In genomic region chr2:170347131-170347765, GRCm38 (mm10) we compare ENCODE assay signal across 9 mouse cellular contexts.
DNase-seq lines count a peak whose midpoint lies in the region; ATAC-seq and TF ChIP-seq lines count a peak whose summit lies in the region.
"Had no signal": no experiment of that assay in that cellular context is flagged by ENCODE, and none has a peak within 500 bp of the region (broad histone marks: within the 10 kb centered on the region; RNA-seq: fewer than 3 reads in every experiment).

No protein-coding gene starts in this region.

- 0 out of 2 replicates have a peak, but pooled peaks cover 3% of the 10 kb centered on the region for H3K27me3 ChIP-seq in neural tube, embryonic 15.5 days (replicated peaks)
- no peaks in the 10 kb centered on the region for H3K27me3 ChIP-seq in heart, embryonic 14.5 days (ENCODE audit: control insufficient read depth, insufficient read depth, low read length)
- no peaks in the 10 kb centered on the region for H3K27me3 ChIP-seq in liver, adult 2 months (ENCODE audit: control insufficient read depth, insufficient read depth, low read length)
- no peaks in the 10 kb centered on the region for H3K27me3 ChIP-seq in splenic B cell, adult 2 months (ENCODE audit: control insufficient read depth, insufficient read depth, low read length, poor library complexity, severe bottlenecking)
- H3K27me3 ChIP-seq: hindbrain, embryonic 15.5 days had no signal

- TF ChIP-seq CTCF in bone marrow, adult 2 months (IDR thresholded peaks at IDR 0.05; ENCODE audit: control insufficient read depth, insufficient read depth, low read length): 0 out of 2 replicates have a peak, but pooled peaks have one; percentile 35
- peak; percentile 58 for TF ChIP-seq CTCF in liver, adult 2 months (IDR thresholded peaks at IDR 0.05; ENCODE audit: low read depth, low read length)

- no peaks in the 10 kb centered on the region for H3K79me2 ChIP-seq in liver, adult 2 months (ENCODE audit: control insufficient read depth, insufficient read depth, low read length)

- H3K4me3 ChIP-seq in neural tube, embryonic 15.5 days (replicated peaks): no peak overlapping the region
- H3K4me3 ChIP-seq in bone marrow, adult 2 months (replicated peaks; ENCODE audit: control insufficient read depth, low read depth, low read length): no peak overlapping the region
- no peak overlapping the region for H3K4me3 ChIP-seq in heart, embryonic 14.5 days (ENCODE audit: control insufficient read depth in 1 of 2, insufficient read depth in 1 of 2, low read depth in 1 of 2, low read length in 2 of 2)
- H3K4me3 ChIP-seq in liver, adult 2 months (ENCODE audit: insufficient read depth, low read depth, low read length): no peak overlapping the region
- H3K4me3 ChIP-seq: hindbrain, embryonic 15.5 days had no signal

- no peak overlapping the region for H3K9ac ChIP-seq in neural tube, embryonic 15.5 days (replicated peaks)
- no peak overlapping the region for H3K9ac ChIP-seq in heart, embryonic 14.5 days (ENCODE audit: low read length)
- no peak overlapping the region for H3K9ac ChIP-seq in liver, adult 2 months (ENCODE audit: low read depth, low read length)
- H3K9ac ChIP-seq: hindbrain, embryonic 15.5 days had no signal

- WGBS in neural tube, embryonic 15.5 days: 37% methylated on average over 8 of the region's 8 CpGs
- 16% methylated on average over 8 of the region's 8 CpGs for WGBS in bone marrow, adult 2 months
- WGBS in heart, embryonic 14.5 days: 28% methylated on average over 8 of the region's 8 CpGs
- WGBS in liver, adult 2 months: 43% methylated on average over 8 of the region's 8 CpGs

- no peaks in the 10 kb centered on the region for H3K36me3 ChIP-seq in neural tube, embryonic 15.5 days
- no peaks in the 10 kb centered on the region for H3K36me3 ChIP-seq in heart, embryonic 14.5 days (ENCODE audit: control insufficient read depth, insufficient read depth, low read length)
- no peaks in the 10 kb centered on the region for H3K36me3 ChIP-seq in liver, adult 2 months (ENCODE audit: control insufficient read depth, insufficient read depth, low read length)
- no peaks in the 10 kb centered on the region for H3K36me3 ChIP-seq in splenic B cell, adult 2 months (ENCODE audit: control insufficient read depth, insufficient read depth, low read length, poor library complexity, severe bottlenecking)
- H3K36me3 ChIP-seq: hindbrain, embryonic 15.5 days had no signal

- no peak for TF ChIP-seq POLR2A in bone marrow, adult 2 months (IDR thresholded peaks at IDR 0.05; ENCODE audit: borderline replicate concordance, control insufficient read depth, low read depth, low read length)
- no peak for TF ChIP-seq POLR2A in liver, adult 2 months (IDR thresholded peaks at IDR 0.05; ENCODE audit: extremely low read depth, insufficient read depth, low read length)

- ATAC-seq in cerebellum, adult (ENCODE audit: insufficient number of reproducible peaks, low FRiP score, low TSS enrichment): no peak
- no peak for ATAC-seq in neural tube, embryonic 15.5 days (ENCODE audit: low FRiP score)
- no peak for ATAC-seq in heart, embryonic 14.5 days (ENCODE audit: insufficient number of reproducible peaks, insufficient read depth, low FRiP score, low read depth)

- no peak overlapping the region for H3K4me2 ChIP-seq in neural tube, embryonic 15.5 days
- H3K4me2 ChIP-seq in heart, embryonic 14.5 days (ENCODE audit: low read length): peak overlapping the region; percentile 23; the same call in 1 of the 2 replicates
- H3K4me2 ChIP-seq: hindbrain, embryonic 15.5 days had no signal

- H3K4me1 ChIP-seq in neural tube, embryonic 15.5 days: peaks cover 35% of the 10 kb centered on the region
- H3K4me1 ChIP-seq in bone marrow, adult 2 months (ENCODE audit: control insufficient read depth, insufficient read depth, low read length): peaks cover 9% of the 10 kb centered on the region; the same call in 1 of the 2 replicates
- peaks cover 29 to 41% of the 10 kb centered on the region in 2 experiments for H3K4me1 ChIP-seq in heart, embryonic 14.5 days (ENCODE audit: control insufficient read depth in 2 of 2, insufficient read depth in 2 of 2, low read length in 2 of 2)
- peaks cover 11% of the 10 kb centered on the region; the same call in 1 of the 2 replicates for H3K4me1 ChIP-seq in liver, adult 2 months (ENCODE audit: control insufficient read depth, insufficient read depth, low read length)

- peak; percentile 21 to 56 for DNase-seq in cerebellum, postnatal 25 days
- peak; percentile 74 for DNase-seq in neural tube, embryonic 10.5 days (ENCODE audit: extremely low spot score, low spot score)
- DNase-seq in liver, adult 2 months (ENCODE audit: extremely low read depth, low read depth, low spot score): peak; percentile 24
- DNase-seq in splenic B cell, adult 2 months (ENCODE audit: low read depth, low spot score): peak; percentile 74

- no peaks in the 10 kb centered on the region for H3K9me3 ChIP-seq in neural tube, embryonic 15.5 days (replicated peaks)
- no peaks in the 10 kb centered on the region for H3K9me3 ChIP-seq in heart, embryonic 14.5 days (ENCODE audit: control insufficient read depth, low read length)
- H3K9me3 ChIP-seq: hindbrain, embryonic 15.5 days had no signal

- no peak overlapping the region for H3K27ac ChIP-seq in neural tube, embryonic 15.5 days (replicated peaks)
- H3K27ac ChIP-seq in bone marrow, adult 2 months (ENCODE audit: control insufficient read depth, insufficient read depth, low read depth, low read length, poor library complexity): no peak overlapping the region
- H3K27ac ChIP-seq in heart, embryonic 14.5 days (replicated peaks in 1 of 2; ENCODE audit: control insufficient read depth in 1 of 2, insufficient read depth in 1 of 2, low read depth in 2 of 2, low read length in 2 of 2): peak overlapping the region; percentile 2 to 48; a peak in 1 of 4 replicates
- H3K27ac ChIP-seq in liver, adult 2 months (replicated peaks; ENCODE audit: insufficient read depth, low read depth, low read length): no peak overlapping the region
- H3K27ac ChIP-seq: hindbrain, embryonic 15.5 days had no signal

Comparison
In these comparisons a context has a peak if more than half of its experiments do, and no peak if none do; other contexts are left out.
1. DNase-seq: peak in every context shown above with its lines; median percentile 74 in neural tube, embryonic 10.5 days; 74 in splenic B cell, adult 2 months; 38 in cerebellum, postnatal 25 days; 24 in liver, adult 2 months.
2. H3K27ac ChIP-seq: peak in heart, embryonic 14.5 days (2 of 2); none in neural tube, embryonic 15.5 days (single experiment), bone marrow, adult 2 months (single experiment) and liver, adult 2 months (single experiment).